Mouse (Mus musculus) heart, embryonic 16.5 days (tissue): ENCODE measurements around the gene Col20a1. TPM values are rescaled to one million over a fixed set of nuclear protein-coding genes. Genes with fewer than 3 reads are reported as not detected.

Experiments used
- polyA plus RNA-seq: library from polyadenylated mRNA; unstranded; fragments of >200 nt; fragmentation: Nextera tagmentation; extraction: Ambion mirVana; gene quantifications from 2 replicates; pipeline ENCODE4 v1.2.1, GENCODE M21; 2015

The Col20a1 gene
- polyA plus RNA-seq, 1 experiment from 2014 or later, result 0.07 TPM

Other genes starting within 250 kb of the Col20a1 start
- gene Bhlhe23, start 209.6 kb upstream of the Col20a1 start, polyA plus RNA-seq, result not detected in 2 replicates
- 17.5 and 33.9 TPM in 2 replicates for gene Ythdf1, start 65.6 kb upstream of the Col20a1 start, polyA plus RNA-seq
- gene Birc7, start 57.5 kb upstream of the Col20a1 start, polyA plus RNA-seq, result 0.09 and 0.27 TPM in 2 replicates
- 41.0 TPM in 2 replicates for gene Nkain4, start 31.8 kb upstream of the Col20a1 start, polyA plus RNA-seq
- 76.1 and 86.1 TPM in 2 replicates for gene Arfgap1, start 19.3 kb upstream of the Col20a1 start, polyA plus RNA-seq
- gene Chrna4, start 57.0 kb downstream of the Col20a1 start, polyA plus RNA-seq, result 0.22 and 0.37 TPM in 2 replicates
- gene Kcnq2, start 148.8 kb downstream of the Col20a1 start, polyA plus RNA-seq, result 0.07 and 0.11 TPM in 2 replicates
- gene Eef1a2, start 170.5 kb downstream of the Col20a1 start, polyA plus RNA-seq, result 7.1 and 12.4 TPM in 2 replicates
- gene Ppdpf, start 200.7 kb downstream of the Col20a1 start, polyA plus RNA-seq, result 135 and 154 TPM in 2 replicates
- 0.07 TPM in 1 of 2 replicates, not detected in the other for gene Ptk6, start 216.3 kb downstream of the Col20a1 start, polyA plus RNA-seq
- gene Srms, start 226.7 kb downstream of the Col20a1 start, polyA plus RNA-seq, result 0.05 and 0.27 TPM in 2 replicates
- gene Fndc11, start 233.5 kb downstream of the Col20a1 start, polyA plus RNA-seq, result 0.12 and 0.20 TPM in 2 replicates